Comparison of ENCODE assay signal across 11 mouse cellular contexts in genomic region chr7:19147497-19148045, GRCm38 (mm10). TPM values are rescaled to one million over a fixed set of nuclear protein-coding genes. Genes with fewer than 3 reads are reported as not detected.
DNase-seq lines count a peak whose midpoint lies in the region; ATAC-seq and TF ChIP-seq lines count a peak whose summit lies in the region.
"Had no signal": no experiment of that assay in that cellular context is flagged by ENCODE, and none has a peak within 500 bp of the region (broad histone marks: within the 10 kb centered on the region; RNA-seq: fewer than 3 reads in every experiment).

No protein-coding gene starts in this region.

- H3K27me3 ChIP-seq in liver, embryonic 11.5 days (replicated peaks; ENCODE audit: control insufficient read depth, insufficient read depth, low read length), result no peaks in the 10 kb centered on the region
- no peaks in the 10 kb centered on the region for H3K27me3 ChIP-seq in liver, postnatal 0 days (ENCODE audit: insufficient read depth, low read length)
- no peaks in the 10 kb centered on the region for H3K27me3 ChIP-seq in embryonic facial prominence, embryonic 14.5 days (replicated peaks; ENCODE audit: control insufficient read depth, insufficient read depth, low read length)
- H3K27me3 ChIP-seq in limb, embryonic 10.5 days (ENCODE audit: low read depth, poor library complexity, severe bottlenecking), result no peaks in the 10 kb centered on the region
- no peaks in the 10 kb centered on the region for H3K27me3 ChIP-seq in stomach, embryonic 14.5 days (ENCODE audit: control insufficient read depth, insufficient read depth, low read length)

- TF ChIP-seq CTCF in liver, postnatal 0 days (IDR thresholded peaks at IDR 0.05; ENCODE audit: low read depth), result no peak

- no peak overlapping the region for H3K27ac ChIP-seq in liver, embryonic 11.5 days (ENCODE audit: low read depth, low read length)
- no peak overlapping the region for H3K27ac ChIP-seq in liver, postnatal 0 days (ENCODE audit: low read depth)
- H3K27ac ChIP-seq in embryonic facial prominence, embryonic 14.5 days (replicated peaks; ENCODE audit: low read depth, low read length), result no peak overlapping the region
- H3K27ac ChIP-seq in limb, embryonic 10.5 days, result no peak overlapping the region
- H3K27ac ChIP-seq in stomach, embryonic 14.5 days (ENCODE audit: low read length), result no peak overlapping the region

- H3K4me3 ChIP-seq in liver, embryonic 11.5 days (ENCODE audit: low read depth, low read length), result no peak overlapping the region
- H3K4me3 ChIP-seq in liver, postnatal 0 days (ENCODE audit: low read depth, low read length), result no peak overlapping the region
- H3K4me3 ChIP-seq in embryonic facial prominence, embryonic 14.5 days (ENCODE audit: low read depth, low read length), result peak overlapping the region; percentile 55; the same call in 1 of the 2 replicates
- H3K4me3 ChIP-seq in limb, embryonic 10.5 days, result peak overlapping the region; percentile 69; the same call in 1 of the 2 replicates
- no peak overlapping the region for H3K4me3 ChIP-seq in stomach, embryonic 14.5 days (ENCODE audit: low read depth, low read length)

- ATAC-seq in liver, embryonic 11.5 days (replicated peaks; ENCODE audit: low FRiP score), result no peak
- ATAC-seq in liver, postnatal 0 days, result no peak
- ATAC-seq in embryonic facial prominence, embryonic 14.5 days (ENCODE audit: low read depth), result no peak
- ATAC-seq in stomach, embryonic 14.5 days (ENCODE audit: insufficient number of reproducible peaks, insufficient read depth, low FRiP score, low read depth), result no peak

- WGBS in liver, embryonic 11.5 days, result 48% methylated on average over 6 of the region's 6 CpGs
- WGBS in liver, postnatal 0 days (ENCODE audit: insufficient replicate concordance), result 40% methylated on average over 6 of the region's 6 CpGs
- 38% methylated on average over 6 of the region's 6 CpGs for WGBS in embryonic facial prominence, embryonic 14.5 days
- 50% methylated on average over 6 of the region's 6 CpGs for WGBS in limb, embryonic 10.5 days
- WGBS in stomach, embryonic 14.5 days, result 39% methylated on average over 6 of the region's 6 CpGs

- H3K9me3 ChIP-seq in liver, embryonic 11.5 days (ENCODE audit: control insufficient read depth, low read length), result no peaks in the 10 kb centered on the region
- no peaks in the 10 kb centered on the region for H3K9me3 ChIP-seq in liver, postnatal 0 days (ENCODE audit: low read length)
- H3K9me3 ChIP-seq in embryonic facial prominence, embryonic 14.5 days (ENCODE audit: control insufficient read depth, low read length), result no peaks in the 10 kb centered on the region
- no peaks in the 10 kb centered on the region for H3K9me3 ChIP-seq in limb, embryonic 10.5 days (replicated peaks)
- no peaks in the 10 kb centered on the region for H3K9me3 ChIP-seq in stomach, embryonic 14.5 days (ENCODE audit: control insufficient read depth, low read depth, low read length)

- no peak overlapping the region for H3K9ac ChIP-seq in liver, embryonic 11.5 days (ENCODE audit: low read depth, low read length)
- no peak overlapping the region for H3K9ac ChIP-seq in liver, postnatal 0 days (replicated peaks)
- no peak overlapping the region for H3K9ac ChIP-seq in embryonic facial prominence, embryonic 14.5 days (ENCODE audit: low read depth, low read length)
- H3K9ac ChIP-seq in stomach, embryonic 14.5 days (replicated peaks; ENCODE audit: low read depth, low read length), result no peak overlapping the region

- DNase-seq in liver, embryonic 11.5 days (ENCODE audit: low spot score), result no peak
- DNase-seq in liver, postnatal 0 days, result no peak
- DNase-seq in embryonic facial prominence, embryonic 14.5 days (ENCODE audit: low spot score), result no peak
- DNase-seq in limb, embryonic 10.5 days (ENCODE audit: low spot score), result no peak
- DNase-seq in gastrocnemius, postnatal 4 days (ENCODE audit: low spot score in 2 of 2), result no peak
- no peak for DNase-seq in spleen, postnatal 4 days (ENCODE audit: low spot score in 2 of 2)
- DNase-seq: right cerebral cortex, postnatal 14 days; thymus, postnatal 14 days had no signal

- peak overlapping the region; percentile 91 for H3K4me2 ChIP-seq in liver, embryonic 11.5 days
- H3K4me2 ChIP-seq in liver, postnatal 0 days (ENCODE audit: low read depth, low read length), result no peak overlapping the region
- H3K4me2 ChIP-seq in embryonic facial prominence, embryonic 14.5 days (ENCODE audit: low read depth, low read length), result no peak overlapping the region
- peak overlapping the region; percentile 90; the same call in 1 of the 2 replicates for H3K4me2 ChIP-seq in stomach, embryonic 14.5 days (replicated peaks; ENCODE audit: low read depth, low read length)

- H3K36me3 ChIP-seq in liver, embryonic 11.5 days (ENCODE audit: control insufficient read depth, insufficient read depth, low read length), result no peaks in the 10 kb centered on the region; the same call in 1 of the 2 replicates
- peaks cover 11% of the 10 kb centered on the region for H3K36me3 ChIP-seq in liver, postnatal 0 days (replicated peaks; ENCODE audit: insufficient read depth, low read length)
- H3K36me3 ChIP-seq in embryonic facial prominence, embryonic 14.5 days (ENCODE audit: control insufficient read depth, insufficient read depth, low read length), result peaks cover 12% of the 10 kb centered on the region
- H3K36me3 ChIP-seq in limb, embryonic 10.5 days, result peaks cover 31% of the 10 kb centered on the region
- H3K36me3 ChIP-seq in stomach, embryonic 14.5 days (ENCODE audit: control insufficient read depth, insufficient read depth, low read length), result peaks cover 11% of the 10 kb centered on the region

- peaks cover 12% of the 10 kb centered on the region for H3K4me1 ChIP-seq in liver, embryonic 11.5 days (replicated peaks; ENCODE audit: control insufficient read depth, insufficient read depth, low read length)
- peaks cover 19% of the 10 kb centered on the region for H3K4me1 ChIP-seq in liver, postnatal 0 days (ENCODE audit: insufficient read depth)
- H3K4me1 ChIP-seq in embryonic facial prominence, embryonic 14.5 days (ENCODE audit: control insufficient read depth, insufficient read depth, low read length), result peaks cover 13% of the 10 kb centered on the region
- peaks cover 26% of the 10 kb centered on the region for H3K4me1 ChIP-seq in limb, embryonic 10.5 days
- peaks cover 13% of the 10 kb centered on the region; the same call in 1 of the 2 replicates for H3K4me1 ChIP-seq in stomach, embryonic 14.5 days (ENCODE audit: control insufficient read depth, insufficient read depth, low read length)

- no peak for TF ChIP-seq EP300 in liver, postnatal 0 days (IDR thresholded peaks at IDR 0.05; ENCODE audit: low read depth)

RNA-seq across cellular contexts. Expression of gene Qpctl, which starts 1.5 kb away (rescaled TPM):
- 7.5 and 9.5 TPM in 2 replicates for polyA plus RNA-seq in liver, embryonic 11.5 days (2014; fragmentation: Nextera tagmentation; extraction: Ambion mirVana)
- 5.2 and 5.8 TPM in 2 replicates for polyA plus RNA-seq in liver, postnatal 0 days (2015; fragmentation: Nextera tagmentation; extraction: Ambion mirVana)
- polyA plus RNA-seq in embryonic facial prominence, embryonic 14.5 days (2014; fragmentation: Nextera tagmentation; extraction: Ambion mirVana), result 11.1 and 13.2 TPM in 2 replicates
- 12.5 and 14.4 TPM in 2 replicates for polyA plus RNA-seq in limb, embryonic 10.5 days (2016; fragmentation: Nextera tagmentation; extraction: Ambion mirVana)
- polyA plus RNA-seq in stomach, embryonic 14.5 days (2014; fragmentation: Nextera tagmentation; extraction: Ambion mirVana), result 10.9 and 11.3 TPM in 2 replicates
- 1 to 10 TPM; 7.7 to 8.8 TPM for total RNA-seq in gastrocnemius, postnatal 4 days (2021)

RNA-seq across cellular contexts. Expression of gene Snrpd2, which starts 2.0 kb away (rescaled TPM):
- polyA plus RNA-seq in liver, embryonic 11.5 days (2014; fragmentation: Nextera tagmentation; extraction: Ambion mirVana), result 140 and 158 TPM in 2 replicates
- 38.9 and 41.0 TPM in 2 replicates for polyA plus RNA-seq in liver, postnatal 0 days (2015; fragmentation: Nextera tagmentation; extraction: Ambion mirVana)
- 130 and 131 TPM in 2 replicates for polyA plus RNA-seq in embryonic facial prominence, embryonic 14.5 days (2014; fragmentation: Nextera tagmentation; extraction: Ambion mirVana)
- 176 and 199 TPM in 2 replicates for polyA plus RNA-seq in limb, embryonic 10.5 days (2016; fragmentation: Nextera tagmentation; extraction: Ambion mirVana)
- polyA plus RNA-seq in stomach, embryonic 14.5 days (2014; fragmentation: Nextera tagmentation; extraction: Ambion mirVana), result 143 and 161 TPM in 2 replicates
- total RNA-seq in gastrocnemius, postnatal 4 days (2021), result 100 to 1,000 TPM in 1 of 2 experiments, 10 to 100 TPM in 1; 85.4 to 103 TPM

RNA-seq across cellular contexts. Expression of gene Gipr, which starts 18.4 kb away (rescaled TPM):
- 0.69 and 0.73 TPM in 2 replicates for polyA plus RNA-seq in liver, embryonic 11.5 days (2014; fragmentation: Nextera tagmentation; extraction: Ambion mirVana)
- 0.04 TPM in 1 of 2 replicates, not detected in the other for polyA plus RNA-seq in liver, postnatal 0 days (2015; fragmentation: Nextera tagmentation; extraction: Ambion mirVana)
- polyA plus RNA-seq in embryonic facial prominence, embryonic 14.5 days (2014; fragmentation: Nextera tagmentation; extraction: Ambion mirVana), result 0.37 and 0.60 TPM in 2 replicates
- 0.06 and 0.09 TPM in 2 replicates for polyA plus RNA-seq in limb, embryonic 10.5 days (2016; fragmentation: Nextera tagmentation; extraction: Ambion mirVana)
- polyA plus RNA-seq in stomach, embryonic 14.5 days (2014; fragmentation: Nextera tagmentation; extraction: Ambion mirVana), result 1.1 and 1.9 TPM in 2 replicates
- total RNA-seq in gastrocnemius, postnatal 4 days (2021), result under 1 TPM; 0.13 to 0.15 TPM
- total RNA-seq: hematopoietic stem cell, adult 5-6 weeks; megakaryocyte, adult 5-6 weeks had no signal

RNA-seq across cellular contexts. Expression of gene Fbxo46, which starts 27.9 kb away (rescaled TPM):
- 9.9 TPM in 2 replicates for polyA plus RNA-seq in liver, embryonic 11.5 days (2014; fragmentation: Nextera tagmentation; extraction: Ambion mirVana)
- polyA plus RNA-seq in liver, postnatal 0 days (2015; fragmentation: Nextera tagmentation; extraction: Ambion mirVana), result 3.2 and 3.6 TPM in 2 replicates
- polyA plus RNA-seq in embryonic facial prominence, embryonic 14.5 days (2014; fragmentation: Nextera tagmentation; extraction: Ambion mirVana), result 9.1 and 9.2 TPM in 2 replicates
- polyA plus RNA-seq in limb, embryonic 10.5 days (2016; fragmentation: Nextera tagmentation; extraction: Ambion mirVana), result 15.2 and 19.6 TPM in 2 replicates
- polyA plus RNA-seq in stomach, embryonic 14.5 days (2014; fragmentation: Nextera tagmentation; extraction: Ambion mirVana), result 9.1 and 9.5 TPM in 2 replicates
- 1 to 10 TPM; 8.0 to 8.4 TPM for total RNA-seq in gastrocnemius, postnatal 4 days (2021)

RNA-seq across cellular contexts. Expression of gene Eml2, which starts 28.6 kb away (rescaled TPM):
- 2.7 and 3.8 TPM in 2 replicates for polyA plus RNA-seq in liver, embryonic 11.5 days (2014; fragmentation: Nextera tagmentation; extraction: Ambion mirVana)
- 3.3 and 3.4 TPM in 2 replicates for polyA plus RNA-seq in liver, postnatal 0 days (2015; fragmentation: Nextera tagmentation; extraction: Ambion mirVana)
- polyA plus RNA-seq in embryonic facial prominence, embryonic 14.5 days (2014; fragmentation: Nextera tagmentation; extraction: Ambion mirVana), result 3.6 and 4.2 TPM in 2 replicates
- 3.2 and 6.4 TPM in 2 replicates for polyA plus RNA-seq in limb, embryonic 10.5 days (2016; fragmentation: Nextera tagmentation; extraction: Ambion mirVana)
- polyA plus RNA-seq in stomach, embryonic 14.5 days (2014; fragmentation: Nextera tagmentation; extraction: Ambion mirVana), result 4.1 and 4.8 TPM in 2 replicates
- total RNA-seq in gastrocnemius, postnatal 4 days (2021), result 10 to 100 TPM; 17.0 to 18.1 TPM

Comparison
In these comparisons a context has a peak if more than half of its experiments do, and no peak if none do; other contexts are left out.
1. H3K4me2 ChIP-seq: peak in liver, embryonic 11.5 days (single experiment) and stomach, embryonic 14.5 days (single experiment); none in liver, postnatal 0 days (single experiment) and embryonic facial prominence, embryonic 14.5 days (single experiment).
2. H3K4me3 ChIP-seq: peak in embryonic facial prominence, embryonic 14.5 days (single experiment) and limb, embryonic 10.5 days (single experiment); none in liver, embryonic 11.5 days (single experiment), liver, postnatal 0 days (single experiment) and stomach, embryonic 14.5 days (single experiment).